Mouse (Mus musculus) 3T3-L1 (cell line): ENCODE results near the gene Hoxd12.

Experiments used
- DNase-seq: peaks from one replicate; pipeline ENCODE4 v3.0.0-alpha.2; 2015; ENCODE audit warnings: low read depth, low spot score

Hoxd12 gene

GRCm38 (mm10) chr2:74695813-74696430 lies 21.1 kb downstream of the Hoxd12 start:
- DNase-seq: no peak

DNA sequence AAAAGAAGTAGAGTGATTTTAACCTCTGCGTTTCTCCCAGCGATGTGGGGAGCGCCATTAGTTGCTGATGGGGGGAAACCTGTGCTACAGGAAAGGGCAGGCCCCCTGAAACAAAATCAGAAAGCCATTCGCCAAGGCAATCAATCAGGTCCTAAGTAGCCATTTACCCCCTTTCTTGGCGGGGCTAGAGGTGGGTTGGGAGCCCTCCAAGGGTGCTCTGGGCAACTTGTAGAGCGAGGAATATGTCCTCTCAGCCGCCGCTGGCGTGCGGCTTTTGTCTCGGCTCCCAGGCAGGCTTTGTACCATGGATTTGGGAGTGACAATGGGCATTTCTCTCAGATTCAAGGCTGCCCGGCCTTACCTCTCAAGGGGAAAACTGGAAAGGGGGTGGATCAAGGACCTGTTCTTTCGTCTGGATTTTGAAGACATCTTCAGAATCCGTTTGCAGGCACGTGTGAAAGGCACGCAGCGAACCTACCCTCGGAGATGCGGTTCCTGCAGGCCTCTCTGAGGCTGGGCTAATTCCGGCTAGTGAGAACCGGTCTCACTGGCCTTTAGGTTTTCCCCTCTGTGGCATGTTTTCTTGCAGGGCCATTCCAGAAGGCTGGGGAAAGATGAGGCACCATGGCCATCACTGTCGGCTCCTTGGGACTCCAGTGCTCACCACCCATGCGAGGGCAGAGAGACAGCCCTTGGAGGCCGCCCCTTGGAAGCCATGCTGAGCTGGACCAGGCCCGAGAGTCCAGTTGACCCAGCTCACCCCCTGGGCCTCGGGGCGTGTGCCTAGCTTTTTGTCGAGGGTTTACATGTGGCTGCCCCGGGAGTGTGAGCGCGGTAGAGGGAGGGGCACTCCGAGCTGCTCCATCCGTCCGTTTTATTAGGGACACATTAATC lies 21.9 kb downstream of the Hoxd12 start:
- DNase-seq: no peak

- peak; percentile 61 for DNase-seq
Observed at GRCm38 (mm10) chr2:74697567-74698121, 22.8 kb downstream of the Hoxd12 start, which contains the start of gene Hoxd9. Hoxd9 (plus strand) TSS chr2:74697727.

DNA sequence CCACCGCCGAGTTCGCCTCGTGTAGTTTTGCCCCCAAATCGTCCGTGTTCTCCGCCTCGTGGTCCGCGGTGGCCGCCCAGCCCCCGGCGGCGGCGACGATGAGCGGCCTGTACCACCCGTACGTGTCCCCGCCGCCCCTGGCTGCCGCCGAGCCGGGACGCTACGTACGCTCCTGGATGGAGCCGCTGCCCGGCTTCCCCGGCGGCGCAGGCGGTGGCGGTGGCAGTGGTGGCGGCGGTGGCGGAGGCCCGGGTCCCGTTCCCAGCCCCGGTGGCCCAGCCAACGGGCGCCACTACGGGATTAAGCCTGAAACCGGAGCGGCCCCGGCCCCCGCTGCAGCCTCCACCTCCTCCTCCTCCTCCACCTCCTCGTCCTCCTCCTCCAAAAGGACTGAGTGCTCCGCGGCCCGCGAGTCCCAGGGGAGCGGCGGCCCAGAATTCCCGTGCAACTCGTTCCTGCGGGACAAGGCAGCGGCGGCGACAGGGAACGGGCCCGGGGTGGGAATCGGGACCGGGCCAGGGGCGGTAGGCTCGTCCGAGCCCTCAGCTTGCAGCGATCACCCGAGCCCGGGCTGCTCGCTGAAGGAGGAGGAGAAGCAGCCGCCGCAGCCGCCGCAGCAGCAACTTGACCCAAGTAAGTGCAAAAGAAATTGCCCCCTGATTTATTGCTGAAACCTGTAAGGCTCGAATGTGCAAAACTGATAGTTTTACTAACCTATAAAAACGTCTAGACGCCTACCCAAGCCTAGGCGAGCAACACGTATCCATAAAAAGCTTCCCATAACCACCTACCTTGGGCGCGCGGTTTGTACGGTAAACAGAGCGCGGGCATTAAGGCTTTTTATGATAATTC lies 23.6 kb downstream of the Hoxd12 start:
- no peak for DNase-seq

DNA sequence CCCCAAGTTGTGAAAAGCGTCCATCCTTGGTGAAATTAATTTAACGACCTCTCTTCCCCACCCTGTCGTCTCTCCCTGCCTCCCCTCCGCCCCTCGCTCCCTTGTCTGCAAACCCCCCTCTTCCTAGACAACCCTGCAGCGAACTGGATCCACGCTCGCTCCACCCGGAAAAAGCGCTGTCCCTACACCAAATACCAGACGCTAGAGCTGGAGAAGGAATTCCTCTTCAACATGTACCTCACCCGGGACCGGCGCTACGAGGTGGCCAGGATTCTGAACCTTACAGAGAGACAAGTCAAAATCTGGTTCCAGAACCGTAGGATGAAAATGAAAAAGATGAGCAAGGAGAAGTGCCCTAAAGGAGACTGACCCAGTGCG lies 24.2 kb downstream of the Hoxd12 start:
- DNase-seq: no peak

DNA sequence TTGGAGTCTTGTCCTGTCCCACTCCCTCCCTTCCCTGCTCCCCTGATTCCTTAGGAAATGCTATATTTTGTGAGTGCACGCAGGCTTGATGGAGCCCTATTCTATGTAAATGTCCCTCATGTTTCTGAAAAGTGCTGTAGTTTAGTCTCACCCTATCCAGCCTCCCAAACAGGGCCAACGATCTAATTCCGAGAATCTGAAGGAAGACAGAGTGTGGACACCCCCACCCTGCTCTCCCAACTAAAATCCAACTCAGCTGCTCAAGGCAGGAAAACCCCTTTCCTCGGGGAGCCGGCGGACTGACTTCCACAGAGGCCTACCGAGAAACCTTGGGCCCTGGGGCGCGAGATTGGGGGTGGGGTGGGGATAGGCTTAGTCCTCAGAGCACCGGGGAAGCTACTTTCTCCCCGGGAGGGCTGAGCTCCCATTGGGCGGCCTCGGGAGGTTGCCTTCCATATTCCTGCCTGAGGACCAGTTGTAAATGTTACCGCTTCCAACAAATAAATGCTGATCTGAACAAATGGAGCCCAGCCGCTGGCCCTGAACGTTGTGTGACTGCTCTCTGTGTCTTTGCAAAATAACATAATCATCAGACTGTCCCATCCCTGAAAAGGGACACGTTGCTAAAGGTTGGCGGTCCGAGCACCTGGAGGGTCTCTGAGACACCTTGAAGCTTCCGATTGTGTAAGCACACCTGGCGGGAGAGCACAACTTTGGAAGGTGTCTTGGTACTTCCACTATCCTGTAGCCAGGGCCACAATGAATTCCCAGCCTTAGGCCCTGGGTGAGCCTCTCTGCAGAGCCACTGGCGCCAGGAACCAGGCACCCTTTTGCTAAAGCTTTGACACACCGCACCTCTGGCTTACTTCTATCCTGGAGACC lies 25.1 kb downstream of the Hoxd12 start:
- DNase-seq: no peak

GRCm38 (mm10) chr2:74700546-74701112 lies 25.8 kb downstream of the Hoxd12 start:
- no peak for DNase-seq

- DNase-seq: peak; percentile 87
Observed at GRCm38 (mm10) chr2:74701949-74702819, 27.4 kb downstream of the Hoxd12 start.

DNA sequence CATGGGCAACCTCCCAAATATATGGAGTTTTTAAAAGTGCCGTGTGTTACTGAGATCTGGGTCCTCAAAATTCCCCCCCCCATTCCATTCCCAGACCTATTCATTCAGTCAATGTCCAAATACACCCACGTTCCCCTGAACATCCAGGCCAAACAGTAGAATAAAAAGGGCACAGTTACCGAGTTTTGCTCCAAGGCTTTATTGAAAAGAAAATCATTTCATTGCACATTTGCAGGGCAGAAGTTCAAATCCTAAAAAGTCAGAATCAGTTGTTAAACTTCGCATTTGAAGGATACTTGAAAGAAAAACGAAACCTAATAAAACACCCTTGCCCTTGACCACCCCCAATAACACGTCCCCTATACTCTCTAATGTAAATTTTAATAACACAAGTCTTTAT lies 28.0 kb downstream of the Hoxd12 start:
- DNase-seq: no peak

DNA sequence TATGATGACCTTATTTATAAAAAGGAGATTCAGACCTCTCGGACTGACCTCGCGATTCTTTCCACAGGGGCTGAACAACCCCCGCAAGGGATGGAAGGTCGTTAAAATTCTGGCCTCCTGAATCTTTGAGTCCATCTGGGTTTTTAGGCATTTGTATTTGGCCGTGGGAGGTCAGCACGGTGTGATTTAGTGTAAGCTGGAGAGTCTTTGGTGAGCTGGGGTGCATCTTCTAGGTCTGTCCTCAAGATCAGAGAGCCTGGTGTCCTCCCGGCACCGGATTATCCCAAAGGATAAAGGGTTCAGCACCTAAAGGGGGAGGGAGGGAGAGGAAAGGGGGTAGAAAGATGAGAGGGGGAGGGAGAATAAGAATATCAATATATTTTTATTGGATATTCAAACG lies 28.5 kb downstream of the Hoxd12 start:
- DNase-seq: no peak

DNA sequence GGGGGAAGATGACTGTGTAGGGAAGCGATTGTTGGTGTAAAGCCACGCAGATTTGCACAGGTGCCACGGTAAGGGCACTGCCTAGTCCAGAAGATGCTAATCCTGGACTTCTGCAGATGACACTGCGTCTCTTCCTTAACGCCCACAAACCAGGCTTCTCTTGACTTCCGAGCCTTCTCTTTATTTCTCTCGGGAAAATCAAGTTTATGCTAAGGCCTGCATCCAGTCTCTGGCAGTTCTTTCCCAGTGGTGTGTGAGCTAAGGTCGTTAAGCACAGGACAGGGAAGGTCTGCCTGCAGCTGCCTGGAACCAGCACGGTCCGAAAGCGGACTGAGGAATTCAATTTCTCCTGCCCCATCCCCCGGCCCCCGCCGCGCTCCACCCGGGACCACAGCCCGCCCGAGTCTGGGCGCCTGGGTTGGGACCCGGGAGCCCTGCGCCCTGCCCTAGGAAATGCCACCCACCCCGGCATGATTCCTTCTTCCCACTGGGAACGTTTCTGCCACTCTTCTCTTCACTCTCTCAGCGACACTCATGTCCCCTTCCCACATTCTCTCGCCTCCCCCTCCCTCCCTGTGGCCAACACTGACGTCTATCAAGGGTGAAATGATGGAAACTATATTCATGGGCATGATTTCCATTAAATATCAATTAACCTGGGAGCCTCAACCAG lies 29.0 kb downstream of the Hoxd12 start:
- DNase-seq: no peak

DNA sequence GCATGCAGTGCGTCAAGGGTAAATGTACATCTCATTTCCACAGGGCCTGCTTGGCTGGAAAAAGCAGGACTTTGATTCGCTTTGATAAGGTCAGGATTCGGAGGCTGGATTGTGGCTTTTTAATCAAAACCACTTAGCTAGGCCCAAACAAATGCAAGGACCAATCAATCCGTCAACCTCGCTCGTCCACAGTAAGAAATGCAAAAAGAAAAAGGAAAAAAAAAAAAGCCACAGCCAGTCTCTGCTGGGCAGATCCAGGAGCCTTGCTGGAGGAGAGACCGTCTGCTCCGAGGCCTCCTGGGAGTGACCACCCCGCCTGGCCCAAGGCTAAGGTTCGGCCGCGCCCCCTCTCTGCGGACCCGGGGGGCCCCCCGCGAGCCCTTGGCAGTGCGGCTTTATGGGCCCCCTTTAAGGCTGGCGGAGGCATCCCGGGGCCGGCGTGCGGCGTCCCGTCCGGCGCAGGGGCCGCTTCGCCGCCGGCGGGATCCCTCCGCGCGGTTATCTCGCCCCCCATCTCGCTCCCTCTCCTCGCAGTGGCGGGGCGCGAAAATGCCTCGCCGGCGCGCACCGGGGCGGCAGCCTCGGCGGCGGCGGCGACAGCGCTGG lies 29.7 kb downstream of the Hoxd12 start, which contains the start of gene Hoxd8:
Gene Hoxd8 (plus strand): TSS at position 223 of the 606 bp plus-strand sequence.
- peak; percentile 71 for DNase-seq

DNA sequence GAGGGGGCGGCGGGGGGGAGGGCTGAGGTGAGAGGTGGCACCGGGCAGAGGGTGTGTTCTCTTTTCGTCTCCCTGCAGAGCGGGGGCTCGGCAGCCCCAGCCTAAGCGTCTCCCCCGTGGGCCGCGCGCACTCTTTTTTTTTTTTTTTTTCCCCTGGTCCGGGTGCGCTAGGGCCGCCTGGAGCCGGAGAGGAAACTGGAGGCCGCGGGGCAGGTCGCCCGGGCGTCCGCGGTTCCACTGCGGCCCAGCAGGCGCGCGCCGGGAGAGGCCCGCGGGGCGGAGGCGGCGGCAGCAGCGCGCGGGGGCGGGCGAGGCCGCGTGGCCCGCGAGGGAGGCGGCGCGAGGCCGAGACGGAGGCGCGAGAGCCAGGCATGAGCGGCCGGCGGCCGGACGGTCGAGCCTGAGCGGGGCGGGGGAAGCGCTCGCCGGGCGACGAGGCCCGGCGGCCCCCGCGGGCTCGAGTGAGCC lies 30.2 kb downstream of the Hoxd12 start:
- peak; percentile 57 for DNase-seq

- DNase-seq: peak; percentile 79
Observed at GRCm38 (mm10) chr2:74705467-74706089, 30.8 kb downstream of the Hoxd12 start.

DNA sequence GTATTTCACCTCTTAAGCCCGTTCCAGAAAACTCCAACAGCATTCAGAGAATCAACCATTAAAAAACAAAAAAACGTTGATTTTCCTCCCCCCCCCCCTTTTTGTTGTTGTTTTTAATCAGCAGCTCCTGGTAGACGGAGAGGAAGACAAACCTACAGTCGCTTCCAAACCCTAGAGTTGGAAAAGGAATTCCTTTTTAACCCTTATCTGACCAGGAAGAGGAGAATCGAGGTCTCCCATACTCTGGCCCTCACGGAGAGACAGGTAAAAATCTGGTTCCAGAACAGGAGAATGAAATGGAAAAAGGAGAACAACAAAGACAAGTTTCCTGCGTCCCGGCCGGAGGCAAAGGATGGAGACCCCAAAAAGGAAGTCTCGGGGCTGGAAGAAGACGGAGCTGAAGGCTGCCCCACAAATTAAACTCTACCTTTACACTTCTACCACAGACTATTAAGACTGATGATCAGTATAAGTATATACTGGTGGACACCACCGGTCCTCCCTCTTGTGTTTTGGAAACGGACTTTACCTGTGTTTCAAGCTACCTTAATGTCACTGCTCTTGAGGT lies 31.7 kb downstream of the Hoxd12 start:
- DNase-seq: no peak

GRCm38 (mm10) chr2:74707599-74707998 lies 32.8 kb downstream of the Hoxd12 start:
- DNase-seq: no peak

GRCm38 (mm10) chr2:74708676-74709075 lies 33.9 kb downstream of the Hoxd12 start:
- DNase-seq: no peak
